Mouse (Mus musculus) stomach, embryonic 16.5 days (tissue): ENCODE measurements around the gene Rbp7. TPM values are rescaled to one million over a fixed set of nuclear protein-coding genes. Genes with fewer than 3 reads are reported as not detected.

Experiments
- ATAC-seq: fragments of 200-750 bp; cut with Nextera tagmentation; 2 replicates; pipeline ENCODE4 v1.8.0; 2017; ENCODE audit warnings: moderate number of reproducible peaks, moderate TSS enrichment; ENCODE audit not compliant: insufficient read depth, low FRiP score
- H3K27ac ChIP-seq: fragments of 300-500 bp; sonication (generic); 2 replicates; pipeline ENCODE4 v1.5.1; 2014; ENCODE audit warnings: low read length
- H3K27me3 ChIP-seq: fragments of 300-500 bp; sonication (generic); 2 replicates; pipeline ENCODE4 v1.6.1; 2014; ENCODE audit warnings: low read length, control low read depth, mixed read lengths; ENCODE audit not compliant: control insufficient read depth, insufficient read depth
- H3K36me3 ChIP-seq: fragments of 300-500 bp; sonication (generic); 2 replicates; pipeline ENCODE4 v1.6.1; 2014; ENCODE audit warnings: low read length; ENCODE audit not compliant: control insufficient read depth, insufficient read depth
- H3K4me1 ChIP-seq: fragments of 300-500 bp; sonication (generic); 2 replicates; pipeline ENCODE4 v1.6.1; 2014; ENCODE audit warnings: low read length, control low read depth, mixed read lengths; ENCODE audit not compliant: control insufficient read depth, insufficient read depth
- H3K4me2 ChIP-seq: fragments of 300-500 bp; sonication (generic); 2 replicates; pipeline ENCODE4 v1.6.1; 2014; ENCODE audit warnings: low read depth, low read length, mixed read lengths
- H3K4me3 ChIP-seq: fragments of 300-500 bp; sonication (generic); replicated peaks from 2 replicates; pipeline ENCODE4 v1.5.1; 2014; ENCODE audit warnings: mild to moderate bottlenecking, low read length
- H3K9ac ChIP-seq: fragments of 300-500 bp; sonication (generic); 2 replicates; pipeline ENCODE4 v1.6.1; 2014; ENCODE audit warnings: low read length
- H3K9me3 ChIP-seq: fragments of 300-500 bp; sonication (generic); replicated peaks from 2 replicates; pipeline ENCODE4 v1.6.1; 2016; ENCODE audit warnings: low read length, control low read depth; ENCODE audit not compliant: control insufficient read depth
- WGBS: fragments of 180-500 bp; shearing (Covaris S2); extraction: QIAGEN DNeasy Blood & Tissue Kit; methylation state at CpG from one replicate; pipeline ENCODE4 v1.1.7; 2014; 5-methylcytosine and 5-hydroxymethylcytosine counted together
- polyA plus RNA-seq: library from polyadenylated mRNA; unstranded; fragments of >200 nt; fragmentation: Nextera tagmentation; extraction: Ambion mirVana; gene quantifications from 2 replicates; pipeline ENCODE4 v1.2.1, GENCODE M21; 2015

Rbp7 gene
- polyA plus RNA-seq = 4.0 and 4.8 TPM in 2 replicates

GRCm38 (mm10) chr4:149454879-149455278 lies at the start of gene Rbp7:
TSS of gene Rbp7 (minus strand) at chr4:149454978.
- H3K4me2 ChIP-seq = no peak within 1 kb of the TSS
- no peaks in the 10 kb centered on the region for H3K9me3 ChIP-seq
- no peak within 1 kb of the TSS for H3K27ac ChIP-seq
- H3K4me1 ChIP-seq = no peaks in the 10 kb centered on the region; the same call in 1 of the 2 replicates
- no peak for ATAC-seq
- 39% methylated on average over 8 of the region's 8 CpGs for WGBS
- no peak within 1 kb of the TSS for H3K4me3 ChIP-seq
- no peaks in the 10 kb centered on the region for H3K36me3 ChIP-seq
- H3K9ac ChIP-seq = no peak within 1 kb of the TSS
- H3K27me3 ChIP-seq = no peaks in the 10 kb centered on the region

GRCm38 (mm10) chr4:149504363-149504762 lies 49.6 kb upstream of the Rbp7 start:
- H3K4me3 ChIP-seq = no peak overlapping the region
- no peaks in the 10 kb centered on the region for H3K4me1 ChIP-seq
- WGBS = 77% methylated on average over 5 of the region's 5 CpGs

GRCm38 (mm10) chr4:149499790-149500189 lies 45.0 kb upstream of the Rbp7 start:
- no peak for ATAC-seq
- no peak overlapping the region for H3K4me3 ChIP-seq
- WGBS = 81% methylated on average over 5 of the region's 5 CpGs
- no peaks in the 10 kb centered on the region for H3K9me3 ChIP-seq
- H3K36me3 ChIP-seq = peaks cover 24% of the 10 kb centered on the region; the same call in 1 of the 2 replicates
- H3K4me2 ChIP-seq = no peak overlapping the region
- H3K9ac ChIP-seq = no peak overlapping the region
- H3K27me3 ChIP-seq = no peaks in the 10 kb centered on the region
- no peaks in the 10 kb centered on the region for H3K4me1 ChIP-seq
- H3K27ac ChIP-seq = no peak overlapping the region

More at GRCm38 (mm10) chr4:149504363-149504762, 49.6 kb upstream of the Rbp7 start:
- peaks cover 12% of the 10 kb centered on the region; the same call in 1 of the 2 replicates for H3K36me3 ChIP-seq
- no peak overlapping the region for H3K4me2 ChIP-seq
- no peaks in the 10 kb centered on the region for H3K27me3 ChIP-seq
- ATAC-seq = no peak
- no peak overlapping the region for H3K9ac ChIP-seq
- H3K9me3 ChIP-seq = no peaks in the 10 kb centered on the region
- H3K27ac ChIP-seq = peak overlapping the region; percentile 42; the same call in 1 of the 2 replicates

- H3K36me3 ChIP-seq = peaks cover 32% of the 10 kb centered on the region
- H3K4me1 ChIP-seq = no peaks in the 10 kb centered on the region
- H3K4me2 ChIP-seq = no peak overlapping the region
- H3K9ac ChIP-seq = no peak overlapping the region
- no peak overlapping the region for H3K4me3 ChIP-seq
- no peak overlapping the region for H3K27ac ChIP-seq
- H3K9me3 ChIP-seq = no peaks in the 10 kb centered on the region
- ATAC-seq = no peak
- WGBS = 67% methylated on average over 8 of the region's 8 CpGs
- H3K27me3 ChIP-seq = no peaks in the 10 kb centered on the region
These were observed 44.1 kb upstream of the Rbp7 start for GRCm38 (mm10) chr4:149498901-149499300.

GRCm38 (mm10) chr4:149496612-149497011 lies 41.8 kb upstream of the Rbp7 start:
- no peaks in the 10 kb centered on the region for H3K4me1 ChIP-seq
- H3K27ac ChIP-seq = no peak overlapping the region
- peaks cover 26% of the 10 kb centered on the region for H3K36me3 ChIP-seq
- ATAC-seq = peak; percentile 53; the same call in 1 of the 2 replicates
- WGBS = 76% methylated on average over 2 of the region's 2 CpGs
- H3K9ac ChIP-seq = no peak overlapping the region
- no peaks in the 10 kb centered on the region for H3K27me3 ChIP-seq
- H3K4me3 ChIP-seq = no peak overlapping the region
- no peak overlapping the region for H3K4me2 ChIP-seq
- H3K9me3 ChIP-seq = no peaks in the 10 kb centered on the region

- Histone ChIP-seq H3K9ac (no peak overlapping the region), H3K27me3 (no peaks in the 10 kb centered on the region), H3K4me2 (no peak overlapping the region), H3K4me3 (no peak overlapping the region), H3K36me3 (peaks cover 21% of the 10 kb centered on the region), H3K4me1 (peaks cover 6% of the 10 kb centered on the region; the same call in 1 of the 2 replicates), H3K27ac (no peak overlapping the region), H3K9me3 (0 out of 2 replicates have a peak, but pooled peaks cover 3% of the 10 kb centered on the region)
- ATAC-seq = no peak
- 96% methylated on average over 3 of the region's 3 CpGs for WGBS
These were observed 36.4 kb upstream of the Rbp7 start for GRCm38 (mm10) chr4:149491151-149491550.

- H3K27me3 ChIP-seq = no peaks in the 10 kb centered on the region
- H3K4me3 ChIP-seq = no peak overlapping the region
- H3K9ac ChIP-seq = no peak overlapping the region
- peak overlapping the region; percentile 31; the same call in 1 of the 2 replicates for H3K27ac ChIP-seq
- H3K4me2 ChIP-seq = no peak overlapping the region
- peaks cover 8% of the 10 kb centered on the region; the same call in 1 of the 2 replicates for H3K4me1 ChIP-seq
- 75% methylated on average over 14 of the region's 14 CpGs for WGBS
- ATAC-seq = peak; percentile 44; the same call in 1 of the 2 replicates
- peaks cover 13% of the 10 kb centered on the region for H3K36me3 ChIP-seq
- 0 out of 2 replicates have a peak, but pooled peaks cover 3% of the 10 kb centered on the region for H3K9me3 ChIP-seq
These were observed 34.9 kb upstream of the Rbp7 start for GRCm38 (mm10) chr4:149489415-149490240.

- ATAC-seq = no peak
- WGBS = 94% methylated on average over 12 of the region's 12 CpGs
- Histone ChIP-seq H3K27ac (no peak overlapping the region), H3K36me3 (peaks cover 6% of the 10 kb centered on the region; the same call in 1 of the 2 replicates), H3K9ac (no peak overlapping the region), H3K4me1 (peaks cover 11% of the 10 kb centered on the region), H3K4me2 (no peak overlapping the region), H3K4me3 (no peak overlapping the region), H3K27me3 (no peaks in the 10 kb centered on the region), H3K9me3 (0 out of 2 replicates have a peak, but pooled peaks cover 3% of the 10 kb centered on the region)
These were observed 33.0 kb upstream of the Rbp7 start for GRCm38 (mm10) chr4:149487729-149488128.

GRCm38 (mm10) chr4:149485825-149486206 lies 31.0 kb upstream of the Rbp7 start:
- Histone ChIP-seq H3K4me3 (peak overlapping the region; percentile 74), H3K36me3 (no peaks in the 10 kb centered on the region), H3K4me2 (peak overlapping the region; percentile 61), H3K9me3 (no peaks in the 10 kb centered on the region), H3K4me1 (peaks cover 11% of the 10 kb centered on the region), H3K27ac (peak overlapping the region; percentile 79), H3K27me3 (no peaks in the 10 kb centered on the region), H3K9ac (peak overlapping the region; percentile 86)
- 0% methylated on average over 10 of the region's 10 CpGs for WGBS
- no peak; the same call in 1 of the 2 replicates for ATAC-seq
